Mouse (Mus musculus) adrenal gland (tissue): Measurements from ENCODE around the gene Spef1.

Experiments
- intact Hi-C: fragments of 180-260 bp; cut with DNase I; formaldehyde crosslinking; loops from one replicate; pipeline ENCODE4 v1.15.1; 2025

Spef1 gene

GRCm38 (mm10) chr2:131175945-131176309 is 11.2 kb downstream of the Spef1 start:
- intact Hi-C loops, result loop anchor here (5.0 kb wide), 1 partner anchor 41 kb away; no protein-coding TSS in a partner anchor

GRCm38 (mm10) chr2:131175286-131175944 is 11.7 kb downstream of the Spef1 start:
- intact Hi-C loops, result loop anchor here (5.0 kb wide), 1 partner anchor 42 kb away; no protein-coding TSS in a partner anchor

- intact Hi-C loops, result loop anchor here (5.0 kb wide), 1 partner anchor 43 kb away; no protein-coding TSS in a partner anchor
Observed at GRCm38 (mm10) chr2:131174700-131175099, 12.4 kb downstream of the Spef1 start.

GRCm38 (mm10) chr2:131172322-131172721 is 14.8 kb downstream of the Spef1 start:
- intact Hi-C loops, result no loop called here

GRCm38 (mm10) chr2:131171401-131172104 is 15.5 kb downstream of the Spef1 start:
- intact Hi-C loops, result no loop called here

- intact Hi-C loops, result no loop called here
Observed at GRCm38 (mm10) chr2:131170936-131171335, 16.1 kb downstream of the Spef1 start.

- intact Hi-C loops, result no loop called here
Observed at GRCm38 (mm10) chr2:131168914-131169313, 18.2 kb downstream of the Spef1 start.

- intact Hi-C loops, result no loop called here
Observed at GRCm38 (mm10) chr2:131167984-131168383, 19.1 kb downstream of the Spef1 start.

GRCm38 (mm10) chr2:131166172-131166571 is 20.9 kb downstream of the Spef1 start:
- intact Hi-C loops, result no loop called here

- intact Hi-C loops, result loop anchor here (5.0 kb wide), 1 partner anchor 88 kb away; no protein-coding TSS in a partner anchor
Observed at GRCm38 (mm10) chr2:131163924-131164323, 23.2 kb downstream of the Spef1 start.

- intact Hi-C loops, result loop anchor here (1.0 to 5.0 kb wide), 2 partner anchors 65 to 92 kb away; no protein-coding TSS in a partner anchor
Observed at GRCm38 (mm10) chr2:131160671-131161111, 26.4 kb downstream of the Spef1 start.

- intact Hi-C loops, result loop anchor here (1.0 to 5.0 kb wide), 2 partner anchors 65 to 92 kb away; no protein-coding TSS in a partner anchor
Observed at GRCm38 (mm10) chr2:131159938-131160581, 27.0 kb downstream of the Spef1 start, which contains the start of gene 1700037H04Rik. TSS of gene 1700037H04Rik (minus strand) at chr2:131160081.

- intact Hi-C loops, result no loop called here
Observed at GRCm38 (mm10) chr2:131159491-131159910, 27.6 kb downstream of the Spef1 start.

- intact Hi-C loops, result no loop called here
Observed at GRCm38 (mm10) chr2:131156987-131157386, 30.1 kb downstream of the Spef1 start.

- intact Hi-C loops, result no loop called here
Observed at GRCm38 (mm10) chr2:131154036-131154435, 33.0 kb downstream of the Spef1 start.

- intact Hi-C loops, result no loop called here
Observed at GRCm38 (mm10) chr2:131152166-131152730, 34.8 kb downstream of the Spef1 start.

GRCm38 (mm10) chr2:131149254-131149578 is 37.9 kb downstream of the Spef1 start:
- intact Hi-C loops, result no loop called here

GRCm38 (mm10) chr2:131148353-131149253 is 38.5 kb downstream of the Spef1 start:
- intact Hi-C loops, result no loop called here

- intact Hi-C loops, result no loop called here
Observed at GRCm38 (mm10) chr2:131147043-131147365, 40.1 kb downstream of the Spef1 start.

- intact Hi-C loops, result no loop called here
Observed at GRCm38 (mm10) chr2:131146193-131147042, 40.7 kb downstream of the Spef1 start.
